Mouse (Mus musculus) right cerebral cortex, adult 18-20 months (tissue): ENCODE measurements around the gene Gabpb2.

ENCODE experiments used
- DNase-seq: peaks from one replicate; pipeline ENCODE4 v3.0.0; 2022; ENCODE audit warnings: mixed read lengths

The Gabpb2 gene

DNA sequence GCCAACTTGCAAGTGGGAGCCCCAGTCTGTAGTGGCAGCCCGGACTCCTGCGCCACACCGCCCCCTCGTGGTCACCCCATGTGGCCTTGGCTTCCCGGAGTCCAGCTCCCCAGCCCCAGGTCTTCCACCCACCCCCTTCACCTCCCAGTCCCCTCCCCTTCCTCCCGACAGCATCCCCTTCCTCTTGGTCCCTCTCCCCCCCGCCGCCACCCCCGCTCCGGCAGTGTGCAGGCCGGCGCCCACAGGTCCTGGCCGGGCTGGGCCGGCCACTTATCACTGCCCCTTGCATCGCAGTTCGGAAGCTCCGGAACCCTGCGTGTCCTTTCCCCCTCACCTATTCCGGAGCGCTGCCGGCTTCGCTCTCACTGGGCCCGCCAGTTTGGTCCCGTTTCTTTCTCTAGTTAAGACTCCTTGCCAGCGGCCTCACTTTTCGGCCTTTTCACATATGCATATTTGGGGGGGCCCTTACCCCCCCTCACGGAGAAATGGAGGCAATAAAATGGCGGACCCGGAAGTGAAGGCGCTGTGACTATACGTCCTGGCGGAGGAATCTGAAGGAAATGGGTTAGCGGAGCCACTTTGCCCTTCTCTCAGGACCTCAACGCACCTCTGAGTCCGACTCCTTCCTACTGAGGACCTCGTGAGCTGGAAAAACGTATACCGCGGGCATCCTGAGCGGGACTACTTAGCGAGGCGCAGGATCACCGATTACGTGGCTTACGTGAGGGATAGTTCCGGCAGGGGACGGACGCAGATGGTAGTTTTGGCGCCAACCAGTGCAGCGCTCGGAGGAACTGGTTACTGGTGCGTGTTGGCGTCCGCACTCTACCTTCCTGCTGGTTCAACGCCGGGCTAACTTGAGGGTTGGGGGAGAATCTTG lies at the start of gene Gabpb2:
Gene Gabpb2 (minus strand): TSS at position 662 of the 880 bp plus-strand sequence.
- DNase-seq = peak; percentile 90

DNA sequence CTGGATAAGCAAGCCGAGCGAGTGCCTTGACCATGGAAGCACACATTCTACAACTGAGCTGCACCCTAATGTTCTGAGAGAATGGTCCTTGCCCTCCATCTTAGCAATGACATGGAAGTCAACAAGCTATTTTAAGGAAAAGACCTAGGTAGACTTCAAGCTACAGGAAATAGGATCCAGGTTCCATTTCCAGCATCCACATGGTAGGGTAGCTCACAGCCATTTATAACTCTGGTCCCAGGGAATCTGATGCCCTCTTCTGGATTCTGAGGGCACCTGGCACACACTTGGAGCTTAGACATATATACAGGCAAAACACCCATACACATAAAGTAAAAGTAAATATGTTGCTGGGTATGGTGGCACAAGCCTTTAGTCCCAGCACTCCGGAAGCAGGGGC lies 48.3 kb upstream of the Gabpb2 start:
- no peak for DNase-seq

- no peak for DNase-seq
These were observed 47.0 kb upstream of the Gabpb2 start for GRCm38 (mm10) chr3:95264724-95265123.

DNA sequence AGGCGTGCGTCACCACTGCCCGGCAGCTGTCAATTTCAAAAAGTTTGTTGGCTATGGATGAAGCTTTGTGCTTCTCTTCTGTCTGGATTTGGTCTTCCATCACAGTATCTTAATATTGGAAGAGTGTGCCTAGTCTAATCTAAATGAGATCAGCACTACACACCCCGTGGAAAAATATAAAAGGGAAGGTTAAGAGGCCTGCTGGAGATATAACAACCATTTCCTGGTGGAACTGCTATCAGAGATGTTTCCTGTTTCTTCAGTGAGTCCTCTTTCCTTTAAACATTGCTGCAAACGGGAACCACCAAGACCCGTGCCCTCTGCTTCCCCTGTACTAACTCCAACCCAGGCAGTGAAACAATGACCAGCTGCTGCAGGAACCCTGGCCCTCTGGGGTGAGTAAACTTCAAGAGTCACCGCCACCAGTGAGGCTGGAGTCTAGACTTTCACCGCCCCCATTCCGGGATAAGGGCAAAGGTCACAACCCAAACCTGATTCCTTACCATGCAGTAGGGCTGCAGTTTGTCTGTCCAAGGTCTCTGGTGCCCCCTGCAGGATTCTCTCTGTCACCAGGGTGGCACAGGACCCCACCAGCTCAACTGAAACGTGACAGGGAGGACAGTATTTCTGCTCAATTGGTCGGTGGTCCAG lies 45.5 kb upstream of the Gabpb2 start:
- peak; percentile 35 for DNase-seq

DNA sequence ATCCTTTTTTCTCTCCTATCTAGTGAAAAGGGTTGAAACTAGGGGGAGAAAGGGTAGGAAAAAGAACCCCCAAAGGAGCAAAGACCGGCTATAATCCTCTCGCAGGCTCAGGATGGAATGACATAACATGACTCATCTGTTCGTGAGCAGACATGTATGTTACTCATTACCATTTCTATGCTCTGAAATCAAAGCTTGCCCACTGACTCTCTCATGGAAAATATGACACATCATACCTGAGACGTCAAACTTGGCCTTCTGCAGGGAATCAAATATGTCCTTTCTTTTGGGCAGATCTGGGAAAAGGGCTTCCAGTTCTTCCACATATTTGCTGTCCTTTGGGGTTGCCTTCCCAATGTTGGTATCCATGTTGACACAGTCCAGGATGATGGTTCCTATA lies 44.3 kb upstream of the Gabpb2 start:
- no peak for DNase-seq

GRCm38 (mm10) chr3:95256931-95257330 lies 39.2 kb upstream of the Gabpb2 start:
- no peak for DNase-seq

DNA sequence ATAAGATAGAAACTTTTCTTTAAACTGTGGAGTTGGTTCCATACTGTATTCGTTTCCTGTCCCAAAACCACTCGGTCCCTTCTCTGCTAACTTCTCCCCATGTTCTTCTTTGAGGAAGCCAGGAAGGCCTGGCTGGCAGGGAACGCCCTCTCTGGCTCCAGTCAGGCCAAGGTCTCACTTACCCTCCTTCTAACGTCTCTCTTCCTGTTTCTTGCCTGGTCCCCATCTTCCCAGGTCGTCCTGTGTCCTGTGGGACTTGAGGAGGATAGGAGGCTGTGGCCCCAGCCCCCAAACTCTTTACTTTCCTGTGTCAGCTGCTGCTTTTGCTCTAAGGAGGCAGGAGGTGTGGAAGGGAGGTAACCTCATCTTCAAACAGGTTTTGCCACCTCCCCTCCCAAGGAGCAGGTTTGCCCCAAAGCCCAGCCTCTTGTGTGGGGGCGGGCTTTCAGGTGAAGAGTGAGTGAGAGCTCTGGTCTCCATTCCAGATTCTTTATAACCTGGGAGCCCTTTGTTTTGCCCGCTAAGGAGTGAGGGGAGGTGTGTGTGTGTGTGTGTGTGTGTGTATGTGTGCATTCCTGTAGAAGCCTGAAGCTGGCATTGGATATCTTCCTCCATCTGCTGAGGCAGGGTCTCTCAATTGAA lies 33.2 kb upstream of the Gabpb2 start, which contains the start of gene Bnipl:
Gene Bnipl (minus strand): TSS at position 411 of the 642 bp plus-strand sequence.
- DNase-seq = no peak

DNA sequence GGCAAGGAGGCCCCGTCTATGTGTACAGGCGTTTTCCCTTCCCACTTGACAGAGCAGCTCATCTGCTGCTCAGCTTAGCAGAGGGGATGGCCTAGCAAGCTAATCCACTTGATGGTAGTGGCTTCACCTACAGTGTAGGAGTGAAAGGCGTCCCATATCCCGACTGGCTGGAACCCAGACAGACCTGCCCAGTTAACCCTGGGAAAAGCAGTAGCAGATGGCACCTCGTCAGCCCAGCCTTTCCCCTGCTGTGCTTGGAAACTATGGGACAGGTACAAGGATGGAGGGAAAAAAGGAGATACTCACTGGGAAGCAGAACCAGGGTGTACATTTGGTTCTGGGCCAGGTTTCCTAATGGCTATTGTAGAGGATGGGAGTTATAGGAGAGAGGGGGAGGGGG lies 32.6 kb upstream of the Gabpb2 start:
- DNase-seq = no peak

- DNase-seq = no peak
These were observed 30.1 kb upstream of the Gabpb2 start for GRCm38 (mm10) chr3:95247660-95248336.

DNA sequence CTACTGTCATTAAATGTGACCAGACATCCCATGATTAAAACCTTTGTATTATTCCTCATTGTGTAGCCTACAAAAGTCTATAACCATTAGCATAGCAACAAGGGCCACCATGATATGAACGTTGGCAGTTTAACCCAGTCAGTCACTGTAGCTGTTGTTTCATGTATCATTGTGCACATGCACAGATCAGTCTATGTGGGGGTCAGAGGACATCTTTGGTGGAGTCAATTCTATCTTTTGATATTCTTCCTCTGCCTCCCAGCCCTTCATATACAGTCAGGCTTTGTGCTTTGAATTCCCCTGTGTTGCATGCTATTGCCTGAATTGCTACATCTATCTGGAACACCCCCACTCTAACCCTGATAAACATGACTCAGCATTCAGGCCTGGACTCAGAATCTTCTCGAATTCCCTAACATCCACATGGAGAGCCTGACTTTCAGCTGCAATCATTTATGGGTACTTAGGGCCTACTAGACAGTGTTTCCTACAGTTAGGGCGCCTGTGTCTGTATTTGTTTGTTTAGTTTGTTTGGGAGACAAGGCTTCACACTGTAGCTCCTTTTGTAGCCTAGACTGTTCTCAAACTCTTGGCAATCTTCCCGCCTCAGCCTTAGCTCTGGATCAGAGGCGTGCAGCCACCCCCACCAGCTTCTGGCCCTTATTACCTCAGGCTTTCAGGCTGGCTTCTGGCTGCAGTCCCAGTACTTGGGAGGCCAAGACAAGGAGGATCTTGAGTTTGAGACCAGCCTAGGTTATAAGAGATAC lies 28.9 kb upstream of the Gabpb2 start:
- DNase-seq = peak; percentile 71

DNA sequence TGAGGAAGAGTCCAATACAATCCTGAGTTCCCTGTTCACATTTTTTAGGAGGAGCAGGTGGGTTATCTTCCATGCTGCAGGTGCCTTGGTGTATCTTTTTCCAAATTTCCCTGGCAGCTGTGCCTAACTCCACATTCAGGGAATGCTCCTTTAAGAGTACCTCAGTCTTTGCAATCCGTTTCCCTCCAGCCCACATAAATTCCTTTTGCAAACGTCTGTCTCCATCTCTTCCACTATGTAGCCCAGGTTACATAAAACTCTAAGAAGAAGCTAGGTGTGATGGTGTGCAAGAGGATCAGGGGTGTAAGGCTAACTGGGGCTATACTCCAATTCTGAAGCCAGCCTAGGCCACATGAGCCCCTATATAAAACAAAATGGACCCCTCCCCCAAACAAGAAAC lies 25.4 kb upstream of the Gabpb2 start:
- DNase-seq = no peak

GRCm38 (mm10) chr3:95241498-95241897 lies 23.8 kb upstream of the Gabpb2 start, which contains the start of gene Gm128:
Gm128 (minus strand) TSS chr3:95241598.
- no peak for DNase-seq

GRCm38 (mm10) chr3:95240900-95241299 lies 23.2 kb upstream of the Gabpb2 start:
- DNase-seq = no peak

DNA sequence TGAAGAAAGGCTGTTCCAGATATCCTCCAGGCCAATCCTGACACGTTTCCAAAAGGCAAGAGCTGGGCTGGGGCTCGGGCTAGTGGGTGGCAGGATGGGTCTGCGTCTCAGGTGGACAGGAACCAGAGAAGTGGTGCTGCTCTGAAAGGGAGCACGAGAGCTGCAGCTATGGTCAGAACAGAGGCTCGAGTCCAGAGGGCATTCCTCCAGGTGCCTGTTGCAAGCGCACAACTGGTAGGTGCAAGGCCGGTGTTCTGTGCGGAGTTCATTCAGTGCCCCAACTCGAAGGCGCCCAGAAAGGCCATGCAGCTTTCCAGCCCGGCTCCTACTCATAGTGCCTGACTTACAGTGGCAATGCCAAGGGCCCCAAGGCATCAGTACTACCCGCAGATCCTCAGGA lies 22.3 kb upstream of the Gabpb2 start:
- DNase-seq = no peak

GRCm38 (mm10) chr3:95239022-95239421 lies 21.3 kb upstream of the Gabpb2 start:
- DNase-seq = no peak

DNA sequence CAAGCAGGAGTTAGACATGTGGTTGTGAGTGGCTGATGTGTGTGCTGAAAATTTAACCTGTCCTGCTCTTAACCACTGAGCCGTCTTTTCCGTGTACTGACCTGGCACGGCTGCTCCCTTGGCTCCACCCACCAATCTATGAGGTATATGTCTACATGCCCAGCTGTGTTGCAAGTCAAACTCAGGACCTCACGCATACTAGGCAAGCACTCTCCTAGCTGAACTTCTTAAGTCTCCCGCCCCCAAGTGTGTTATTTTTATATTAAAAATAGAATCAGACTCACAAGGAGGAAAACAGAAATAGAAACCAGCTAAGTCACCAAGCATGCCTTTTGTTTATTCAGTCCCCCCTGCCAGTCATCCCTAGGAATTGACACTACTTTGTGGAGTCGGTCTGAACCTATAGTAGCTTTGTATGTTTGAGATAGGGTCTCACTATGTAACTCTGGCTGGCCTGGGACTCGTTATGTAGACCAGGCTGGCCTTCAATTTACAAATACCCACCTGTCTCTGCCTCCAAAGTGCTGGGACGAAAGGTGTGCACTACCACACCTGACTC lies 19.9 kb upstream of the Gabpb2 start:
- no peak for DNase-seq

DNA sequence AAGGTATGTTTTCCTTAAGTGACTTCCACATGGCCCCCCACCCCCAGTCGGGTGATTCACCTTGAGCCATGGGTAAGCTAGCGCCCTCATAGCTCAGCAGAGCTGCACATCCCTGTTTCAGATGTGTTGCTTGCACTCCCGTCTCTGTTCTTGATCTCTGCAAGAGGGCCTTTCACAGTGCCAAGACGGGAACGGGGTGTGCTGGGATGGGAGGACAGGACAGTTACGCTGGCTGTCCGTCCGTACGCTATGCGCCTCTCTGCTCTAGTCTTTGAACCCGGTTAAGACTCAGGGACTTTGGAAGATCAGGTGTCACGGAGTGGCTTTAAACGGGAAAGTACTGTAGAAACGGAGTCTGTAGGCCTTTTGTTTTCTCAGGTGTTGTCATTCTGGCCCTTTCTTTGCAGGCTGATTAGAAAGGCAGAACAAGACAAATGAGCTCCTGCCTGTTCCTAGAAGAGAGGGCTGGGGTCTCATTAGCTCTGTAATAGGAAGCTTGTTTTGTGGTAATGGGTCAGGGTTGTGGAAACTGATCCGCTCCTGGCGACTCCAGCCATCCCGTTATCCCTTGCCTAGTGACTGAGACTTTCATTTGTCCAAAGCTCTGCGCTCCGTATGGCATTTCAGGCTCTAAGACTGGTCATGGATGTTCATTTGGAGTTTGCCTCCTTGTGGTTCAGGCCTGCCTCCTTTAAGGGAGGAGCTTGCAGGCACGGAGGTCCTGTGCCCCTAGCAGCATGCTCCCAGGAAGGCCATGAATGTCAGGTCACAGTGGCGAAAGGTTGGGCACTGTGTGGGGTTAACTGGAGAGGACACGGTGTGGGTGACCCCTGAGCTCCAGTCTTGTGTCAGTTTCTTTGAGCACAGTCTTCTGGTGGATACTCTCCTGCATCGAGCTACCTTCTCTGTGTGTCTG lies 17.9 kb upstream of the Gabpb2 start:
- DNase-seq = no peak

DNA sequence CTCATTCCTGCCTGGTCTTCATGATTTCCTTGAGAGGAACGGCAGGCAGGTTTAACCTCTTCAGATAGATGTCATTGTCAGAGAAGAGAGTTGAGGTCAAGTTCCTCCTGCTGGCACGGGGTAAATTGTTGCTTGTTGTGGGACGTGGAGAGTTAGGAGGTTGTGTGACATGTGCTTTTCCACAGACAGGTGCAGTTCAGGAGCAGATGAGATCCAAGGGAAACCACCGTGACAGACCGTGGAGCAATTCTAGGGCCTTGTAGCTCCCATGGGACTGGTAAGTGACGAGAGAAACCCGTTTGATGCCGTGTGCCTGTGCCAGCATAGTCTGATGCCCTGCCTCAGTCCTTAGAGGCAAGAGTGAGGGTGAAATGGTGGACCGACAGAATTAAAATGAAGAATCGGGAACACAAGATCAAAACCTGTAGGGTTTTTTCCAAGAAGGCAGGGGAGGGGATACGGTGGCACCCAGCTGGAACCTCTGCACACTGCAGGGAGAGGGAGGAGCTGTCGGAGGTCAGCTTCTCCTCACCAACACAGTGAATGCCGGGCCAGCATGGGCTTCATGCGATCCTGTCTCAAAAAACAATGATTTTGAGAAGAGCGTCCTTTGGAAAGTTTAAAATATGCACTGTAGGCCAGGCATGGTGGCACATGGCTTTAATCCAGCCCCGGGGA lies 15.7 kb upstream of the Gabpb2 start:
- no peak for DNase-seq

- no peak for DNase-seq
These were observed 15.1 kb upstream of the Gabpb2 start for GRCm38 (mm10) chr3:95232771-95233170.
